Mouse (Mus musculus) olfactory bulb, adult 2 months (tissue): ENCODE data around the gene Csnk1g1.

Experiments used
- CTCF ChIP-seq: fragments of 200-500 bp; IDR thresholded peaks from 2 replicates; pipeline ENCODE4 v1.5.1; 2012; ENCODE audit warnings: low read depth, mild to moderate bottlenecking, low read length, moderate library complexity; ENCODE audit not compliant: insufficient read depth
- POLR2A ChIP-seq: fragments of 200-500 bp; IDR thresholded peaks from 2 replicates; pipeline ENCODE4 v1.6.1; 2012; ENCODE audit warnings: mild to moderate bottlenecking, low read depth, low read length, moderate library complexity; ENCODE audit not compliant: insufficient read depth

- TF ChIP-seq POLR2A (no peak), CTCF (no peak)
Observed at GRCm38 (mm10) chr9:66069583-66069982, 160.9 kb downstream of the Csnk1g1 start, which contains the start of gene Snx22.
